Mouse (Mus musculus): Measurements from ENCODE around the gene Lrg1. TPM values are rescaled to one million over a fixed set of nuclear protein-coding genes. Genes with fewer than 3 reads are reported as not detected.
A peak's percentile ranks its signal among the peaks of the same experiment; 100 is the strongest.
"Not testable (repeated sequence)": the region's sequence is repeated elsewhere in the genome, so short reads cannot be mapped to it uniquely, and the experiment has no call there.

The Lrg1 gene
- polyA plus RNA-seq, 1 experiment from 2014 or later = not detected

DNA sequence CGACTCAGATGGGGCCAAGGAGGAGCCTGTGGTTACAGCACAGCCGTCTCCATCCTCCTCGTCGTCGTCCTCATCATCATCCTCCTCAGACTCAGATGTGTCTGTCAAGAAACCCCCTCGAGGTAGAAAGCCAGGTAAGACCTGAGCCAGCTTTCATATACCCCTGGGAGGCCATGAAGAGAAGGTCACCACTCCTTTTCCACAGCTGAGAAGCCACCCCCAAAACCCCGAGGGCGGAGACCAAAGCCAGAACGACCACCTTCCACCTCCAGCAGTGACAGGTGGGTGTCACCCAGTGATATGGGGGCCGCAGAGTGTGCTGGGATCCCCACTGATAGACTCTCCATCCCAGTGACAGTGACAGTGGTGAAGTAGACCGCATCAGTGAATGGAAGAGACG lies 24.9 kb downstream of the Lrg1 start:
- no peak overlapping the region for H3K9ac ChIP-seq
- H3K4me1 ChIP-seq = no peaks in the 10 kb centered on the region
- H3K27me3 ChIP-seq (replicated peaks) = no peaks in the 10 kb centered on the region
- 90% methylated on average over 12 of the region's 12 CpGs for WGBS
- H3K27ac ChIP-seq (replicated peaks) = no peak overlapping the region
- no peak overlapping the region for H3K4me3 ChIP-seq
- H3K36me3 ChIP-seq = peaks cover 91% of the 10 kb centered on the region
- no peaks in the 10 kb centered on the region for H3K9me3 ChIP-seq
- no peak overlapping the region for H3K4me2 ChIP-seq
- ATAC-seq (ENCODE audit: extremely low read depth, insufficient number of reproducible peaks, low FRiP score, low TSS enrichment) = no peak

DNA sequence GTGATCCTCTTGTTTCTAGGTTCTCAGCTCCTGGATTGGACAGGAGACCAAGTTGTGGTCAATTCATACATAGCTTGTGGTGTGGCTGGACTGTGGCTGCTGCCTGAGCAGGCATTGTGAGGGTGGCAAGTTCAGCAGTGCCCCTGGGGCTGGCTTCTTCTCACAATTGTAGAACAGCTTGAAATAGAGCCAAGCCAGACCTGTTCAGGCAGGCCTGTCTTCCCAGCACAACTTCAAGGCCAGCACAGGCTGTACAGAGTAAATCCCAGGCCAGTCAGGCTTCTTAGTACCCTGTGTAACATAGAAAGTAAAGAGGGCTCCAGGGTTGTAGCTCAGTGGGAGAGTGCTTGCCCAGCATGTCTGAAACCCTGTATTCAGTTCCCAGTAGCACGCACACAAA lies 29.0 kb downstream of the Lrg1 start:
- Histone ChIP-seq H3K27me3 (replicated peaks) (no peaks in the 10 kb centered on the region), H3K9ac (0 out of 2 replicates have a peak overlapping the region, but pooled peaks have one; percentile 0), H3K9me3 (no peaks in the 10 kb centered on the region), H3K4me3 (no peak overlapping the region), H3K4me1 (no peaks in the 10 kb centered on the region), H3K27ac (replicated peaks) (no peak overlapping the region), H3K4me2 (no peak overlapping the region), H3K36me3 (peaks cover 76% of the 10 kb centered on the region)
- 86% methylated on average over 1 of the region's 1 CpGs for WGBS
- no peak for ATAC-seq (ENCODE audit: extremely low read depth, insufficient number of reproducible peaks, low FRiP score, low TSS enrichment)

DNA sequence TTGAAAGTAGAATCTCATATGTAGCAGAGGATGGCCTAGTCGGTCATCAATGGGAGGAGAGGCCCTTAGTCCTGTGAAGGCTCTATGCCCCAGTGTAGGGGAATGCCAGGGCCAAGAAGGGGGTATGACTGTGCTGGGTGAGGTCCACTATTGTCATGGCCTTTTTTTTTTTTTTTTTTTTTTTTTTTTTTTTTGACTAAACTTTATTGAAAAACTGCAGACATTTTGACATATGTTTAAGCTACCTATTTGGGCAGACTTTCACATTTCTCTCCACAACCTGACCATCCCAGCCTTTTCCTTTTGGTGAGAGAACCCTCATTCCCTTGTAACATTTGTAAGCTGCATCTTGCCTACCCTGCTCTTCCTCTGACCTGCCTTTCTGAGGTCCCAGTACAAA lies 29.5 kb downstream of the Lrg1 start:
- Histone ChIP-seq H3K4me3 (no peak overlapping the region), H3K27me3 (replicated peaks) (no peaks in the 10 kb centered on the region), H3K9me3 (no peaks in the 10 kb centered on the region), H3K36me3 (peaks cover 75% of the 10 kb centered on the region), H3K9ac (0 out of 2 replicates have a peak overlapping the region, but pooled peaks have one; percentile 0), H3K4me2 (no peak overlapping the region), H3K4me1 (no peaks in the 10 kb centered on the region), H3K27ac (replicated peaks) (no peak overlapping the region)
- ATAC-seq (ENCODE audit: extremely low read depth, insufficient number of reproducible peaks, low FRiP score, low TSS enrichment) = no peak
- WGBS = 76% methylated on average over 1 of the region's 1 CpGs

DNA sequence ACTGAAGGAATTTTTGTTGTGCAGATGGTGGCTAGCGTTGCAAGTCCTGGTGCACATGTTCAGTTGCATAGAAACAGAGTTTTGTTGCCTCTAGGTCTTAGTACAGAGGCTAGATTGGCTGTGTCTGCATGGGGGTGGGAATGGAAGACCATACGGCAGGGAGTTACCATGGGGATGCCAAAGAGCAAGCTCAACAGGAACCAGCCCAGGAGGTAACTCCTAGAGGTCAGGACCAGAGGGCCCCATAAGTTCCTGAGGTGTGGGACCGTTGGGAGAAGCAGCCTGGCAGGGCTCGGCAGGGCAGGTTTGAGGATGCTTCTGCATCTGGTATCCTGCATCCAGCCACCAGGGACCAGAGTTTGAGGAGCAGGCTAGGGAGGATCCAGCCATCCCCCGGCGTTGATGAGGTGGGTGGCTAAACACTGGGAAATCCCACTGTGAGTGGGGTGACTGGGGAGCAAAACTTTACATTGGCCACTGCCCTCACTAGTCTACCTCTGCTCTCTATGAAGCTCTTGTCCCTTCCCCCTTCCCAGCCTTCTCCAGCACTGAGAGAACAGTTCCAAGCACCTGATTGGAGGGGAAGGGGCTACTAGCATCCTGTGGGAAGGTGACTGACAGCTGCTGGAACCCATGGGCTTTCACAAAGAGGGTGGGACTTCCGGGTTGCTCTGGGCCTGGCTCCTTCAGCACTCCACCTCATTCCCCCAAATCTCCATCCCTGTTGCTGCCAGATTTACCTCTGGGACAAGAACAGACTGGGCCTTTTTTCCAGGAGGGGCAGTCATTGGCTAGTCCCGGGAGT lies 40.8 kb downstream of the Lrg1 start:
- 6% methylated on average over 8 of the region's 8 CpGs for WGBS
- Histone ChIP-seq H3K4me2 (peak overlapping the region; percentile 100), H3K9ac (peak overlapping the region; percentile 94), H3K9me3 (no peaks in the 10 kb centered on the region), H3K4me3 (peak overlapping the region; percentile 84), H3K4me1 (peaks cover 29% of the 10 kb centered on the region), H3K36me3 (peaks cover 38% of the 10 kb centered on the region), H3K27me3 (replicated peaks) (no peaks in the 10 kb centered on the region), H3K27ac (replicated peaks) (peak overlapping the region; percentile 70; the same call in 1 of the 2 replicates)
- ATAC-seq (ENCODE audit: extremely low read depth, insufficient number of reproducible peaks, low FRiP score, low TSS enrichment) = no peak

DNA sequence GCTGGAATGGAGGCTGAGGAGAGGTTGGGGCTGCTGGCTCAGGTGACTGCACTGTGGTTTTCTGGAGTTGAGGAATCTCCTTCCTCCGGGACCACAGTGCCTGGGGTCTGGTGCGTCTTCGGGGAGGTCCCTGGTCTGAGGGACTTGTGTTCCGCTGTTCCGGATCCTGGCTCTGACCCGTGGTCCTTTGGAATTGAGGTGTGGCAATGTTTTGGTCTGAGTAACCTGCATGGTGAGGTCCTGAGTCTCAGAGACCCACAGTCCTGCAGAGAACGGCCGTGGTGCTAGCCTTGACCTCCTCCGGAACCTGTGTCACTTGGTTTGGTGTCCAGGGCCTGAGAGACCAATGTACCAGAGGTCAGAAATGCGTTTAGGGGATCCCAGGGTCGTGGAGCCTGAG lies 41.9 kb downstream of the Lrg1 start:
- no peaks in the 10 kb centered on the region for H3K27me3 ChIP-seq (replicated peaks)
- H3K9me3 ChIP-seq = no peaks in the 10 kb centered on the region
- H3K4me3 ChIP-seq = peak overlapping the region; percentile 84
- ATAC-seq (ENCODE audit: extremely low read depth, insufficient number of reproducible peaks, low FRiP score, low TSS enrichment) = no peak
- H3K27ac ChIP-seq (replicated peaks) = peak overlapping the region; percentile 70
- H3K4me2 ChIP-seq = peak overlapping the region; percentile 100
- H3K36me3 ChIP-seq = peaks cover 27% of the 10 kb centered on the region
- H3K4me1 ChIP-seq = peaks cover 36% of the 10 kb centered on the region
- WGBS = 3% methylated on average over 11 of the region's 11 CpGs
- peak overlapping the region; percentile 94 for H3K9ac ChIP-seq

DNA sequence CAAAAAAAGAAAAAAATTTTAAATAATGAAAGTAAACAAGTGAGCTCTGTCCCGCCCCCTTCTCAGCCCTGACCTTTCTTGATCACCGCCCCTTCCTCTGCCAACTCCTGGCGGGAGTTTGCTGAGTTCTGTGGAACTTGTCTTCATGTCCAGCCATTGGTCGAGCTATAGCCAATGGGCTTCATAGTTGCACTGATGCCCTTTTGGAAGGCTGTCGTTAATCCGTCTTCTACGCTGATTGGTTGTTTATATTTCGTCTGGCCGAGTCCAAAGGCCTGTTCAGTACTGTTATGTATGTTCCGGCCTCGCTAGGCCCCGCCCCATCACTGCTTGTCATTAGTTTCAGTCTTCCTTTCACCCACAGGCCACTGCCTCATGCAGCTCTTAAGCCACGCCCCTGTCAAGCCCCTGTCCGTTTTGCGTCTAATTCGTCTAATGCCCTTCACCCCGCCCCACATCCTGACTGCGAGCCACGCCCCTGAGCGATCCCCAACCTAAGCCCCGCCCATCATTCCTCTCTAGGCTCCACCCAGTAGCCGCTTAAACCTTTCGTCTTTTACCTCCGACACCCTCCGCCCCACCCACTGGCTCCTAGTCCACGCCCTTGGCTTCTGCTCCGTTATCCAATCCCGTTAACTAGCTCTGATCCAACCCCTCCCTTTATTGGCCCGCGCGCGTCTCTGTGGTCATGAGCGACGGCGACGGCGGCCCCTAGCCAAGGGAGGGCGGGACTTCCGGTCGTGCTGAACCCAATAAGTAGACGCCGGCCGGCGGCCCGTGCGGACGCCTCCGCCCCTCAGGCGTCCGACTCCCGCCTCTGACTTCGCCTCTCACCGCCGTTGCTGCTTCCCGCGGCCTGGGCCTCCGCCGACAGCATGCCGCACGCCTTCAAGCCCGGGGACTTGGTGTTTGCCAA lies 42.7 kb downstream of the Lrg1 start, which contains the start of gene Hdgfl2:
Hdgfl2 (plus strand) TSS at position 755 of the 916 bp plus-strand sequence.
- Histone ChIP-seq H3K9ac (peak within 1 kb of the TSS; percentile 94), H3K27me3 (replicated peaks) (no peaks in the 10 kb centered on the region), H3K9me3 (no peaks in the 10 kb centered on the region), H3K36me3 (peaks cover 22% of the 10 kb centered on the region), H3K4me1 (peaks cover 39% of the 10 kb centered on the region), H3K4me2 (peak within 1 kb of the TSS; percentile 100), H3K4me3 (peak within 1 kb of the TSS; percentile 84), H3K27ac (replicated peaks) (peak within 1 kb of the TSS; percentile 77)
- WGBS = under 1% methylated on average over 61 of the region's 61 CpGs
- ATAC-seq (ENCODE audit: extremely low read depth, insufficient number of reproducible peaks, low FRiP score, low TSS enrichment) = peak; percentile 88

DNA sequence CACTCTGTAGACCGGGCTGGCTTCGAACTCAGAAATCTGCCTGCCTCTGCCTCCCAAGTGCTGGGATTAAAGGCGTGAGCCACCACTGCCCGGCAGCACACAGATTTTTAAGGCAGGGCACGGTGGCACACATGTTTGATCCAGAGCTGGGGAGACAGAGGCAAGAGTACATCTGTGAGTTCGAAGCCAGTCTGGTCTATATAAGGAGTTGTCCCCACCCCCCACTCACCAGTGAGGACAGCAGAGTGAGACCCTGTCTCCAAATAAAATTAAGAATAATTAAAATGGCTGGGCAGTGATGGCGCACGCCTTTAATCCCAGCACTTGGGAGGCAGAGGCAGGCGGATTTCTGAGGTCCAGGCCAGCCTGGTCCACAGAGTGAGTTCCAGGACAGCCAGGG lies 43.4 kb downstream of the Lrg1 start:
- peaks cover 46% of the 10 kb centered on the region for H3K4me1 ChIP-seq
- H3K27me3 ChIP-seq (replicated peaks); H3K9me3 ChIP-seq; ATAC-seq (ENCODE audit: extremely low read depth, insufficient number of reproducible peaks, low FRiP score, low TSS enrichment): not testable (repeated sequence)
- 58% methylated on average over 9 of the region's 9 CpGs for WGBS
- H3K36me3 ChIP-seq = peaks cover 18% of the 10 kb centered on the region
- H3K9ac ChIP-seq = peak overlapping the region; percentile 50
- peak overlapping the region; percentile 66 for H3K4me2 ChIP-seq
- H3K27ac ChIP-seq (replicated peaks) = peak overlapping the region; percentile 77
- H3K4me3 ChIP-seq = peak overlapping the region; percentile 84

DNA sequence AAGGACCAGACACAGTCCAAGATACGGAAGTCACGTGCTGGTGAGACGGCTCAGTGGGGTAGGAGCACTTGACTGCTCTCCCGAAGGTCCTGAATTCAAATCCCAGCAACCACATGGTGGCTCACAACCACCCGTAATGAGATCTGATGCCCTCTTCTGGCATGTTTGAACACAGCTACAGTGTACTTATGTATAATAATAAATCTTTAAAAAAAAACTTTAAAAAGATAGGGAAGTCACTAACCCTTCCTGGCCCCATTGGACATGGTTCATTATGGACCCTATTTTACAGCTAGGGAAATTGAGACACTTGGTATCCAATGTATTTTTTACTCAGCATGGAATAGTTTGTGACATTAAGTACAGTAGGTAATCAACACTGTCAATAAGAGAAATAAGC lies 44.3 kb downstream of the Lrg1 start:
- no peaks in the 10 kb centered on the region for H3K9me3 ChIP-seq
- H3K4me1 ChIP-seq = peaks cover 50% of the 10 kb centered on the region
- H3K4me2 ChIP-seq = no peak overlapping the region
- 85% methylated on average over 5 of the region's 5 CpGs for WGBS
- H3K4me3 ChIP-seq = no peak overlapping the region
- H3K27ac ChIP-seq (replicated peaks) = no peak overlapping the region
- H3K9ac ChIP-seq = no peak overlapping the region
- H3K36me3 ChIP-seq = peaks cover 18% of the 10 kb centered on the region
- ATAC-seq (ENCODE audit: extremely low read depth, insufficient number of reproducible peaks, low FRiP score, low TSS enrichment) = no peak
- no peaks in the 10 kb centered on the region for H3K27me3 ChIP-seq (replicated peaks)

DNA sequence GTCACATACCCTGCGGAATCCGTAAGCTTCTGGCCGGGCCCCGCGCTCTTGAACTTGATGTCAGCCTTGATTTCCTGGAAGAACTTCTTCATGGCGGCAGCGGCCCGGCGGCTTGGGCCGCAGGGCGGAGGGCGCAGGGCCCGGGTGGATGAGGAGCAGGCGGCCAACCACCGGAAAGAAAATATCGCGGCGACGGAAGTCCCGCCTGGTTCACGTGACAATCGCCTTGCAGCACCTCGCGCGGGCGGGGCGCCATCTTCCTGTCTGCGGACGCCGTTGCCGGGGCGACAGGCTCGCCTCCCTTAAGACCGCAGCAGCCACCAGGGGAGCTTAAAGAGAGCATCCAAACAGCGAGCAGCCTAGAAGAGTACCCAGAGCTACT lies 47.0 kb downstream of the Lrg1 start, which contains the start of gene Ubxn6:
Ubxn6 (minus strand) TSS at position 202 of the 382 bp plus-strand sequence.
- WGBS = under 1% methylated on average over 35 of the region's 35 CpGs
- Histone ChIP-seq H3K9me3 (no peaks in the 10 kb centered on the region), H3K27ac (replicated peaks) (peak within 1 kb of the TSS; percentile 97), H3K36me3 (peaks cover 38% of the 10 kb centered on the region), H3K4me3 (peak within 1 kb of the TSS; percentile 73), H3K9ac (peak within 1 kb of the TSS; percentile 92), H3K4me1 (peaks cover 24% of the 10 kb centered on the region), H3K27me3 (replicated peaks) (no peaks in the 10 kb centered on the region), H3K4me2 (peak within 1 kb of the TSS; percentile 79)
- peak; percentile 20 for ATAC-seq (ENCODE audit: extremely low read depth, insufficient number of reproducible peaks, low FRiP score, low TSS enrichment)

DNA sequence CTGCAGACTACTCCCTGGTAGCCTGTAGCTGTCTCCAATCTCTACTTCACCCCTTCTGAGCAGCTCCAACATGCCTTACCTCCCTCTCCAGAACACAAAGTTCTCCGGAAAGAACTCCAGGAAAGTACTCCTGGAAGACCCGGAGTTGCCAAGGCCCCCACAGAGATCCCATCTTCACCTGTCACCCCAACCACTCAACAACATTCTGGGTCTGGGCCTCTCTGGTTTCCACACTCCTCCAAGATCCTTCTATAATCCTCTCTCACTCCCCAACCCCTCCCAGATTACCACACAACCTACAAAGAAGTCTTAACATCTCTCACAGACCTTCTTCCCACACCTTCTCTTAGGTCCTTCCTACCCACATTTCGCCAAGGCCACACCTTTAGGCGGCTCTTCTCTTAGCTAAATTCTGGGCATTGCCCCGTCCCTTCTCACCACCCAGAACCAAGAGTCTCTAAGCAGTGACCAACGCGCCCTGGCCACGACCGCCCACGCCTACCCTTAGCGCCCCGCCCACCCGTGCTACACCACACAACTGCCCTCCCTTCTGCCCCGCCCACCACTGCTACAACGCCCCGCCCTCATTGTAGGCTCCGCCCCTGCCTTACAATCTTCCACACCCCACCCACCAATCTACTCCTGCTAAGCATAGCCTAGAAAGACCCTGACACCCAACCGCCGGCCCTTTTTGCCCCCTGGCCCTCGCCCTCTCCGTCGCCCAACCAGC lies 47.5 kb downstream of the Lrg1 start:
- Histone ChIP-seq H3K27me3 (replicated peaks) (no peaks in the 10 kb centered on the region), H3K4me1 (peaks cover 24% of the 10 kb centered on the region), H3K4me2 (peak overlapping the region; percentile 79), H3K36me3 (peaks cover 43% of the 10 kb centered on the region), H3K27ac (replicated peaks) (peak overlapping the region; percentile 97), H3K9me3 (no peaks in the 10 kb centered on the region), H3K4me3 (peak overlapping the region; percentile 73), H3K9ac (peak overlapping the region; percentile 92)
- WGBS = 6% methylated on average over 22 of the region's 22 CpGs
- ATAC-seq (ENCODE audit: extremely low read depth, insufficient number of reproducible peaks, low FRiP score, low TSS enrichment) = peak; percentile 48

DNA sequence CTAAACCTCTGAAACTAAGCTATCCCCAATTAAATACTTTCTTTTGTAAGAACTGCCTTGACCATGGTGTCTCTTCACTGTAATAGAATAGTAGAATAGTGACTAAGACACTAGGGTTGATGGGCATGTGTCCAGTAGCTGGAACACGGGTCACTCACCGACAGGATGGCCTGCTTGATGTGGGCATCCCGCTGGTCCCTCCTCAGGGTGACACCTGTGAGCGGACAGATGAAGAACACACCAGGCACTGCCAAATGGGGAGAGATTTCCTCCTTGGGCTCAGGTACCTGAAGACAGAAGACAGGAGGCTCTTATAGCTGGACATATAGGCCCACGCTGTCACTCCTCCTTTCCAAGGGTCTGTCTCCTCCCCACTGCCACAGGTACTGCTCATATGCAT lies 49.6 kb downstream of the Lrg1 start:
- peaks cover 63% of the 10 kb centered on the region for H3K36me3 ChIP-seq
- 87% methylated on average over 5 of the region's 5 CpGs for WGBS

More for the DNA sequence above, 49.6 kb downstream of the Lrg1 start:
- Histone ChIP-seq H3K4me2 (no peak overlapping the region), H3K9ac (no peak overlapping the region), H3K27me3 (replicated peaks) (no peaks in the 10 kb centered on the region), H3K4me1 (peaks cover 21% of the 10 kb centered on the region), H3K27ac (replicated peaks) (no peak overlapping the region), H3K9me3 (no peaks in the 10 kb centered on the region), H3K4me3 (no peak overlapping the region)
- ATAC-seq (ENCODE audit: extremely low read depth, insufficient number of reproducible peaks, low FRiP score, low TSS enrichment) = no peak
